Mouse (Mus musculus): ENCODE measurements around the gene Eif2b3. TPM values are rescaled to one million over a fixed set of nuclear protein-coding genes. Genes with fewer than 3 reads are reported as not detected.
A peak's percentile ranks its signal among the peaks of the same experiment; 100 is the strongest.

The Eif2b3 gene
- total and polyA plus RNA-seq, 2 experiments from 2014 or later = 14.0 to 27.5 TPM

DNA sequence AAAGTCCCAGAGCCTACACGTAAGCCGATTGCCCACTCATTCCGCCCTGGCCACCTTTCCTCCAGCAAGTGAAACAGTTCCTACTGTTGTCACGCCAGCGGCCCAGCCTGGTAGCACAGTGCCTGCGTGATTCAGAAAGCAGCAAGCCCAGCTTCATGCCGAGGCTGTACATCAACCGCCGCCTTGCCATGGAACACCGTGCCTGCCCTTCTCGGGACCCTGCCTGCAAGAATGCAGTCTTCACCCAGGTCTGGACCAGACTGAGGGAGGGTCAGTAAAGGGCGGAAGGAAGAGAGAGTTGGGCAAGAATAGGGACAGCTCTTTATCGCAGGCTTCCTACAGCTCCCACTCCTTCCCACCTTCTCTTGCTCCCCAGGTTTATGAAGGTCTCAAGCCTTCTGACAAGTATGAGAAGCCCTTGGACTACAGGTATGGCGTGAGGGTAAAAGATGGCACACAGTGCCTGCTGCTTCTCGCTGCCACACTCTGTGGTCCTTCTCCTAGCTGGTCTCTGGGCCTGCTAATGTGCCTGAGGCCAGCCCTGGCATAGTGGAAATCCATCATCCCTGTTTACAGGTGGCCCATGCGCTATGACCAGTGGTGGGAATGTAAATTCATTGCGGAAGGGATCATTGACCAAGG, 19.6 kb upstream of the Eif2b3 start:
- TF ChIP-seq EP300 (IDR thresholded peaks at IDR 0.05; ENCODE audit: low read depth) (no peak), CTCF (IDR thresholded peaks at IDR 0.05; ENCODE audit: low read depth) (no peak)
- no peak overlapping the region for H3K9ac ChIP-seq (replicated peaks; ENCODE audit: low read depth, low read length)
- no peak overlapping the region for H3K4me3 ChIP-seq (ENCODE audit: low read depth, low read length)
- no peaks in the 10 kb centered on the region for H3K9me3 ChIP-seq (replicated peaks; ENCODE audit: control insufficient read depth, low read length)
- no peak overlapping the region for H3K27ac ChIP-seq (ENCODE audit: low read depth)
- no peak overlapping the region for H3K4me2 ChIP-seq (ENCODE audit: low read depth, low read length)
- H3K4me1 ChIP-seq (ENCODE audit: control insufficient read depth, insufficient read depth) = peaks cover 10% of the 10 kb centered on the region
- H3K27me3 ChIP-seq (ENCODE audit: control insufficient read depth, insufficient read depth, low read length) = no peaks in the 10 kb centered on the region
- H3K36me3 ChIP-seq (replicated peaks; ENCODE audit: control insufficient read depth, insufficient read depth, low read length) = peaks cover 52% of the 10 kb centered on the region
- no peak for DNase-seq (ENCODE audit: low spot score)
- WGBS = 89% methylated on average over 17 of the region's 17 CpGs
- ATAC-seq (ENCODE audit: insufficient read depth, low read depth) = no peak

DNA sequence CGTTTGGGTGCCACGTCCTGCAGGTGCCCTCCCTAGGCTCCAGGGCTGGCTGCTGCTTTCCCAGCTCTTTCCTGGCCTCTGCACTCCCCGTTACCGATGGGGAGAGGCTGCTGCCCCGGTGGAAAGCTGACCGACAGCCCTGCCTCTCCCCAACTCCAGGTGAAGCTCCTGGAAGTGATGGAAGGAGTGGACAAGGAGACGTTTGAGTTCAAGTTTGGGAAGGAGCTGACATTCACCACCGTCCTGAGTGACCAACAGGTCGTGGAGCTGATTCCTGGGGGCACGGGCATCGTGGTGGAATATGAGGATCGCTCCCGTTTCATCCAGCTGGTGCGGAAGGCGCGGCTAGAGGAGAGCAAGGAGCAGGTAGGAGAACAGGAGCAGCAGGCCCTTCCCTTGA, 17.2 kb upstream of the Eif2b3 start:
- H3K9me3 ChIP-seq (replicated peaks; ENCODE audit: control insufficient read depth, low read length) = no peaks in the 10 kb centered on the region
- H3K4me1 ChIP-seq (ENCODE audit: control insufficient read depth, insufficient read depth) = no peaks in the 10 kb centered on the region
- no peak overlapping the region for H3K4me3 ChIP-seq (ENCODE audit: low read depth, low read length)
- H3K27me3 ChIP-seq (ENCODE audit: control insufficient read depth, insufficient read depth, low read length) = no peaks in the 10 kb centered on the region
- no peak overlapping the region for H3K9ac ChIP-seq (replicated peaks; ENCODE audit: low read depth, low read length)
- TF ChIP-seq EP300 (IDR thresholded peaks at IDR 0.05; ENCODE audit: low read depth) (no peak), CTCF (IDR thresholded peaks at IDR 0.05; ENCODE audit: low read depth) (no peak)
- ATAC-seq (ENCODE audit: insufficient read depth, low read depth) (no peak), DNase-seq (ENCODE audit: low spot score) (no peak)
- 87% methylated on average over 16 of the region's 16 CpGs for WGBS
- H3K27ac ChIP-seq (ENCODE audit: low read depth) = no peak overlapping the region
- no peak overlapping the region for H3K4me2 ChIP-seq (ENCODE audit: low read depth, low read length)
- H3K36me3 ChIP-seq (replicated peaks; ENCODE audit: control insufficient read depth, insufficient read depth, low read length) = peaks cover 54% of the 10 kb centered on the region

DNA sequence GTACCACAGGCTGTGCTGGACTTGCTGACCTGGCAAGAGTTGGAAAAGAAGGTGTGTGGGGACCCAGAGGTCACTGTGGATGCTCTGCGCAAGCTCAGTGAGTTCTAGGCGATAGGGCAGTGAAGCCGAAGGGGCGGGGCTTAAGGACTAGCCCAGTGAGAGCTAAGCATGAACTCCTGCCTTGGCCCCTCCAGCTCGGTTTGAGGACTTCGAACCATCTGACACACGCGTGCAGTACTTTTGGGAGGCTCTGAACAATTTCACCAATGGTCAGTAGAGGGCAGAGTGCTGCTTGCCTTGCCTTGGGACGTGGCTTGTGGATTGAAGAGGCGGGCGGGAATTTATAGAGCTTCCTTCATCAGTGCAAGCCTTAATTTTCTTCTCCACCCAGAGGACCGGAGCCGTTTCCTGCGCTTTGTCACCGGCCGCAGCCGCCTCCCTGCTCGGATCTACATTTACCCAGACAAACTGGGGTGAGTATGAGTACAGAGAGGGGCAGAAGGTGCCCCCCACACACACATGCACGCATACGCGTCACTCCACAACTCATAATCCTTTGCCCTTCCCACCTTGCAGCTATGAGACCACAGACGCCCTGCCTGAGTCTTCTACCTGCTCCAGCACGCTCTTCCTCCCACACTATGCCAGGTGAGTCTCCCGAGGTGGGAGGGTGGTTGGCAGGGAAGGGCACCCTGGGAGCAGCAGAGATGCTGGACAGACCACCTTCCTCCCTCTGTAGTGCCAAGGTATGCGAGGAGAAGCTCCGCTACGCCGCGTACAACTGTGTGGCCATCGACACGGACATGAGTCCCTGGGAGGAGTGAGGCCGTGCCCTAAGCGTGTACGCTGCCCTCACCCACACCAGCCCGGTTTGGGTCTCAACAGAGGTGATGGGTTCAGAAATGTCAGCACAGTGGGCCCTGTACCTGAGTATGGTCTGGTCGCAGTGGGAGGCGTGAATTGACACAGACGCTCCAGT, 16.4 kb upstream of the Eif2b3 start:
- Histone ChIP-seq H3K27ac (ENCODE audit: low read depth) (no peak overlapping the region), H3K36me3 (replicated peaks; ENCODE audit: control insufficient read depth, insufficient read depth, low read length) (peaks cover 54% of the 10 kb centered on the region), H3K4me2 (ENCODE audit: low read depth, low read length) (no peak overlapping the region), H3K9me3 (replicated peaks; ENCODE audit: control insufficient read depth, low read length) (no peaks in the 10 kb centered on the region), H3K9ac (replicated peaks; ENCODE audit: low read depth, low read length) (no peak overlapping the region), H3K27me3 (ENCODE audit: control insufficient read depth, insufficient read depth, low read length) (no peaks in the 10 kb centered on the region), H3K4me1 (ENCODE audit: control insufficient read depth, insufficient read depth) (no peaks in the 10 kb centered on the region), H3K4me3 (ENCODE audit: low read depth, low read length) (no peak overlapping the region)
- 57% methylated on average over 38 of the region's 38 CpGs for WGBS
- DNase-seq (ENCODE audit: low spot score) (peak; percentile 53), ATAC-seq (ENCODE audit: insufficient read depth, low read depth) (peak; percentile 63; the same call in 1 of the 2 replicates)
- peak; percentile 75 for TF ChIP-seq CTCF (IDR thresholded peaks at IDR 0.05; ENCODE audit: low read depth)
- no peak for TF ChIP-seq EP300 (IDR thresholded peaks at IDR 0.05; ENCODE audit: low read depth)

DNA sequence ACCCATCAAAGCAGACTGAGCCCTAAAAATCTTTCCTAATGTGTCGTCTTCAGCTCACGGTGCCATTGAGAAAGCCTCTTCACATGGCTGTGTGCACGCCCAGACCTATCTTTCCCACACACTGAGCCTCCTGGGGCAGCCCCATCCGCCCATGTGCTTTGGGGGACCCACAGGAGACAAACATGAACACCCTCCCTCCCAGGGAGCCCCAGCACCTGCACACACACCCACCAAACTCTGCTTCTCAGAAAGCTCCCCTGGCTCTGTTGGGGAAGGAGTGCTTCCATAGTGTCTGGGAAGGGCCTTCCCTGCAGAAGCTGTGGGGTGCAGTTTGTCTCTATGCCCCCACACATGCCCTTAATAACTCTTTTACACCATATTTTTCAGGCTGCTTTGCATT, 14.6 kb upstream of the Eif2b3 start:
- Histone ChIP-seq H3K9ac (replicated peaks; ENCODE audit: low read depth, low read length) (no peak overlapping the region), H3K9me3 (replicated peaks; ENCODE audit: control insufficient read depth, low read length) (no peaks in the 10 kb centered on the region), H3K27ac (ENCODE audit: low read depth) (no peak overlapping the region), H3K4me2 (ENCODE audit: low read depth, low read length) (no peak overlapping the region), H3K4me3 (ENCODE audit: low read depth, low read length) (no peak overlapping the region), H3K4me1 (ENCODE audit: control insufficient read depth, insufficient read depth) (no peaks in the 10 kb centered on the region), H3K36me3 (replicated peaks; ENCODE audit: control insufficient read depth, insufficient read depth, low read length) (peaks cover 44% of the 10 kb centered on the region), H3K27me3 (ENCODE audit: control insufficient read depth, insufficient read depth, low read length) (no peaks in the 10 kb centered on the region)
- DNase-seq (ENCODE audit: low spot score) (no peak), ATAC-seq (ENCODE audit: insufficient read depth, low read depth) (no peak)
- WGBS = 75% methylated on average over 4 of the region's 4 CpGs
- TF ChIP-seq CTCF (IDR thresholded peaks at IDR 0.05; ENCODE audit: low read depth) (no peak), EP300 (IDR thresholded peaks at IDR 0.05; ENCODE audit: low read depth) (no peak)

DNA sequence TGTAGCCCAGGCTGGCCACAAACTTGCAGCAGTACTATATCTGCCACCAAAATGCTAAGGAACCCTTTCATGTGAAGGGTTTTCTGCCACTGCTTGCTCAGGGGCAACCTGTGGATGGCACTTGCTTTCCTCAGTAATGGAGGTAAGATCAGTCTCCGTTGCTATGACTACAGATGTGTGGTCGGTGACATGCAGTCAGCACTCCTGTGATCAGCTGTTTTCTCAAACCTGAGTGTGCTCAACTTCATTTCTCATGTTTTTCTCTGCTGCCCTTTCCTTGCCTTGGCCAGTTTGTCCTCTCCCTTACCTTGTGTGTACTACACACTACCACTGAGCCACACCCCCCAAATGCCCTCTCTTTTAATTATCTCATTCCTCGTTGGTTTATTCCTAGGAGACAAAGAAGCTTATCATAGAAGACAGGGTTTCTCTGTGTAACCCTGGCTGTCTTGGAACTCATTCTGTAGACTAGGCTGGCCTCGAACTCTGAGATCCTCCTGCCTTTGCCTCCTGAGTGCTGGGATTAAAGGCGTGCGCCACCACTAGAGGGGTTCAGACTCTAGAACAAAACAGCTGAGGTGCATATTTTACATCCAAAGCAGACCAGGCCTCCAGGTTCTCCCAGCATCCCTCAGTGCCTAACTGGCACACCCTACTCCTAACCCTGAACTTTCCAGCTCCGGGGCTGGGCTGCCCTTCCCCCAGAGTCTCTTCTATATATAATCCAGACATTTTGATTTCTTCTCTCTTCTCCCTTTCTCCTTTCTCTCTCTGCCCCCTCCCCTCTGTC, 13.4 kb upstream of the Eif2b3 start:
- no peak overlapping the region for H3K27ac ChIP-seq (ENCODE audit: low read depth)
- H3K9ac ChIP-seq (replicated peaks; ENCODE audit: low read depth, low read length) = no peak overlapping the region
- H3K9me3 ChIP-seq (replicated peaks; ENCODE audit: control insufficient read depth, low read length) = no peaks in the 10 kb centered on the region
- no peak for DNase-seq (ENCODE audit: low spot score)
- H3K36me3 ChIP-seq (replicated peaks; ENCODE audit: control insufficient read depth, insufficient read depth, low read length) = peaks cover 32% of the 10 kb centered on the region
- H3K4me3 ChIP-seq (ENCODE audit: low read depth, low read length) = no peak overlapping the region
- ATAC-seq (ENCODE audit: insufficient read depth, low read depth) = no peak
- 60% methylated on average over 7 of the region's 7 CpGs for WGBS
- TF ChIP-seq CTCF (IDR thresholded peaks at IDR 0.05; ENCODE audit: low read depth) = 0 out of 2 replicates have a peak, but pooled peaks have one; percentile 2
- no peak for TF ChIP-seq EP300 (IDR thresholded peaks at IDR 0.05; ENCODE audit: low read depth)
- H3K4me2 ChIP-seq (ENCODE audit: low read depth, low read length) = no peak overlapping the region
- H3K27me3 ChIP-seq (ENCODE audit: control insufficient read depth, insufficient read depth, low read length) = no peaks in the 10 kb centered on the region
- no peaks in the 10 kb centered on the region for H3K4me1 ChIP-seq (ENCODE audit: control insufficient read depth, insufficient read depth)

Data from heart, postnatal 0 days (tissue).